Mouse (Mus musculus) olfactory bulb, adult 2 months (tissue): ENCODE measurements around the gene Gm20695. TPM values are rescaled to one million over a fixed set of nuclear protein-coding genes. Genes with fewer than 3 reads are reported as not detected.
A peak's percentile ranks its signal among the peaks of the same experiment; 100 is the strongest.

Experiments
- H3K27ac ChIP-seq: fragments of 200-500 bp; 2 replicates; pipeline ENCODE4 v1.5.1; 2012; ENCODE audit warnings: low read depth, low read length; ENCODE audit not compliant: insufficient read depth
- H3K4me1 ChIP-seq: fragments of 200-500 bp; 2 replicates; pipeline ENCODE4 v1.6.1; 2012; ENCODE audit warnings: low read length; ENCODE audit not compliant: control insufficient read depth, insufficient read depth
- H3K4me3 ChIP-seq: fragments of 200-500 bp; 2 replicates; pipeline ENCODE4 v1.5.1; 2012; ENCODE audit warnings: mild to moderate bottlenecking, low read depth, low read length, moderate library complexity; ENCODE audit not compliant: insufficient read depth
- CTCF ChIP-seq: fragments of 200-500 bp; IDR thresholded peaks from 2 replicates; pipeline ENCODE4 v1.5.1; 2012; ENCODE audit warnings: low read depth, mild to moderate bottlenecking, low read length, moderate library complexity; ENCODE audit not compliant: insufficient read depth
- POLR2A ChIP-seq: fragments of 200-500 bp; IDR thresholded peaks from 2 replicates; pipeline ENCODE4 v1.6.1; 2012; ENCODE audit warnings: mild to moderate bottlenecking, low read depth, low read length, moderate library complexity; ENCODE audit not compliant: insufficient read depth
- WGBS: fragments of 180-500 bp; shearing (Covaris S2); methylation state at CpG from one replicate; pipeline ENCODE4 v1.1.7; 2018; 5-methylcytosine and 5-hydroxymethylcytosine counted together
- polyA plus RNA-seq: library from polyadenylated mRNA; stranded (reverse); fragments of >200 nt; gene quantifications from 2 replicates; pipeline ENCODE4 v1.2.4, GENCODE M21; 2012; ENCODE audit warnings: low replicate concordance; ENCODE audit not compliant: missing spikeins, insufficient read depth, insufficient read length

Gene Gm20695
- polyA plus RNA-seq, 1 experiment, result not detected

DNA sequence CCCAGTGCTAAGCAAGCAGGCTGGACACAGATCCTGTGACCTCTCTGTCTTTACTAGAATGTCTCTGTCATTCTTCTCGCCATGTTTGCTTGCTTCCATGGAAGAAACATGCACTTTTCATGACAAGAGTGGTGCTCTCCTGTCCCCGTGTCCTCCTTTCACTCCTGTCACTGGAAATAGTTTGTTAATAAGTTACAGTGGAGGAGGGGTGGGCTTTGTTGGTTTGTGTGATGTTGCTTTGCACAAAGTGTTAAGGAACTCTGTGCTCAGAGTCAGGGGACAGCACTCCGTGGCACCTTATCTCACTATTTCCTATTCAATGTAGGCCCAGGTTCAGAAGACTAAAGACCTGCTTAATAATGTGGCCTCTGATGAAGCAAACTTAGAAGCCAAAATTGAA, 39.1 kb downstream of the Gm20695 start:
- H3K4me1 ChIP-seq, result no peaks in the 10 kb centered on the region
- no peak overlapping the region for H3K4me3 ChIP-seq
- WGBS, result 89% methylated on average over 3 of the region's 3 CpGs
- TF ChIP-seq CTCF (no peak), POLR2A (no peak)
- no peak overlapping the region for H3K27ac ChIP-seq

GRCm38 (mm10) chr16:3923966-3924365, 39.5 kb downstream of the Gm20695 start:
- H3K27ac ChIP-seq, result no peak overlapping the region
- no peak overlapping the region for H3K4me3 ChIP-seq
- WGBS, result 82% methylated on average over 4 of the region's 4 CpGs
- H3K4me1 ChIP-seq, result no peaks in the 10 kb centered on the region
- TF ChIP-seq CTCF (no peak), POLR2A (no peak)

GRCm38 (mm10) chr16:3928582-3928981, 44.1 kb downstream of the Gm20695 start:
- 80% methylated on average over 1 of the region's 1 CpGs for WGBS
- H3K4me1 ChIP-seq, result no peaks in the 10 kb centered on the region
- no peak for TF ChIP-seq CTCF
- no peak for TF ChIP-seq POLR2A
- H3K27ac ChIP-seq, result no peak overlapping the region
- no peak overlapping the region for H3K4me3 ChIP-seq

DNA sequence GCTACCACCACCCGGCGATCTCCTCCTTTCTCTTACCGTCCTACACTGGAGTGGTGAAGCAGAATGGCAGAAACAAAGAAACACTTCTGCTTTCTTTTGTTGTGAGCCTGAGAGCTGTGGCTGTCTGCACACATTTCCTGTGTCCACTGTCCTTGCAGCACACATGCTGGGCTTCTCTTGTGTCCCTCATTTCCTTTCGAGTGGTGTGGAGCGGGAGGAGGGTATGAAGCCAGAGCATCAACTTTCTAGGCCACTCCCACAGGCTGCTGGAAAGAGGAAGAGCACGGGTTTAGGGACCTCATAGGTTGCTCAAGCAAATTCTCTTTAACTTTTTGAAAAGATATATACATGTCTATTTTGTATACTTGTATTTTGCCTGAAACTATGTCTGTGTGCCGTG, 44.7 kb downstream of the Gm20695 start:
- Histone ChIP-seq H3K4me1 (no peaks in the 10 kb centered on the region), H3K27ac (no peak overlapping the region), H3K4me3 (no peak overlapping the region)
- TF ChIP-seq POLR2A (no peak), CTCF (no peak)
- WGBS, result 74% methylated on average over 7 of the region's 7 CpGs

DNA sequence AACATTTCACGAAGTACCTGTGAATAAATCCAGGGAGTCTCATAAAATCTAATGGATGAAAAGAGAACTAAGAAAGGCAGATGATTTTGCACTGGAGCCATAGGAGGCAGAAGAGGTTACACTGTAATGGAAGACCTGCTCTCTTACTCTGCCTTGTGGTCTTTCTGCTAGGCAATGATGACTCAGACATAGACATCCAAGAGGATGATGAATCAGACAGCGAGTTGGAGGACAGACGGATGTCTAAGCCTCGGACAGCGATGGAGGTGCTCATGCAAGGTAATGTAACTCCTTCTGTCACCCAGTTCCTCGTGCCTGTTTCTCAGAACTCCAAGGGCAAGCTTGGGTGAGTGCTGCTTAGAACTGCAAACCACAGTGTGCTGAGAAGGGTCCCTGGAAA, 49.1 kb downstream of the Gm20695 start:
- no peak overlapping the region for H3K4me3 ChIP-seq
- H3K4me1 ChIP-seq, result no peaks in the 10 kb centered on the region
- WGBS, result 95% methylated on average over 6 of the region's 6 CpGs
- TF ChIP-seq POLR2A (no peak), CTCF (no peak)
- no peak overlapping the region for H3K27ac ChIP-seq

DNA sequence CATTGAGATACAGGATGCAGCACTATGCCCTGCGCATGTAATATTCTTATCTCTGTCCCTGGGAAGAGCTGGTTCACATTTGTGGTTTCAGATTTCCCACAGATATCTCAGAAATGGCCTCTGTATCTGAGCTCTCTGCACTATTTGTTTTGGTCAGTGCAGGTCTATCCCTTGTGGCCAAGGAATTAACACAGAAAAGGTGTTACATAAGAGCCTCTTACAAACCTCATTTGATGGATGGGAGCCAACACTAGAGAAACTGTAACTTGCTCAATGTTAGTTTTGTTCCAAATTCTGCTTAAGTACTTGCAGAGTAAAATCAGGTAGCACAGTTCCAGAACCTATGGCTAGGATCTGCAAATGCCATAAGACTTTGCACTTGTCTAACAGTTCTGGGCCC, 49.6 kb downstream of the Gm20695 start:
- Histone ChIP-seq H3K4me1 (no peaks in the 10 kb centered on the region), H3K4me3 (no peak overlapping the region), H3K27ac (no peak overlapping the region)
- 98% methylated on average over 1 of the region's 1 CpGs for WGBS
- TF ChIP-seq CTCF, result no peak

GRCm38 (mm10) chr16:3934701-3935100, 50.3 kb downstream of the Gm20695 start:
- Histone ChIP-seq H3K4me1 (no peaks in the 10 kb centered on the region), H3K4me3 (no peak overlapping the region), H3K27ac (no peak overlapping the region)
- WGBS, result 92% methylated on average over 4 of the region's 4 CpGs
- no peak for TF ChIP-seq POLR2A
- no peak for TF ChIP-seq CTCF

GRCm38 (mm10) chr16:3951141-3951540, 66.7 kb downstream of the Gm20695 start:
- no peak for TF ChIP-seq POLR2A
- no peak overlapping the region for H3K4me3 ChIP-seq
- 100% methylated on average over 1 of the region's 1 CpGs for WGBS
- no peak overlapping the region for H3K27ac ChIP-seq
- peaks cover 2% of the 10 kb centered on the region; the same call in 1 of the 2 replicates for H3K4me1 ChIP-seq

DNA sequence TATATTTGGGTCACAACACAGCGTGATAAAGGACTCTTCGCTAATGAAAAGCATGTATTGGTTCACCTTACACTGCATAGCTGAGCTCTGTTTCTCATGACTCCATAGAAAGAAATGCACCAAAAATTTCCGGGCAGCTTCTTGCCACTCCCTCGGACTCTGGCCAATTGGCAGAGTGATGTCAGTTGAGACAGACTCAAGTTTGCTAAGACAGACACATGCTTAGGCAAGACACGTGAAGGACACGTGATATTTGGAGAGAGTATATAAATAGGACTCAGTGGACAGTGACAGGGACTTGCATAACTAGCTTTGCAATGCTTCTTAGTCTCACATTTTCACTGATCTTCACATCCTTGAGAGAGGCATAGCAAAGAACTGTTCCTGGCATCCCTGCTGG, 71.9 kb downstream of the Gm20695 start:
- Histone ChIP-seq H3K27ac (no peak overlapping the region), H3K4me3 (no peak overlapping the region), H3K4me1 (no peaks in the 10 kb centered on the region)
- 82% methylated on average over 6 of the region's 6 CpGs for WGBS
- TF ChIP-seq CTCF (no peak), POLR2A (no peak)

GRCm38 (mm10) chr16:3959261-3959660, 74.8 kb downstream of the Gm20695 start:
- 45% methylated on average over 2 of the region's 2 CpGs for WGBS
- no peak overlapping the region for H3K4me3 ChIP-seq
- H3K27ac ChIP-seq, result peak overlapping the region; percentile 56; the same call in 1 of the 2 replicates
- no peaks in the 10 kb centered on the region for H3K4me1 ChIP-seq
- TF ChIP-seq CTCF, result no peak
- TF ChIP-seq POLR2A, result no peak

GRCm38 (mm10) chr16:3964990-3965389, 80.5 kb downstream of the Gm20695 start:
- 80% methylated on average over 10 of the region's 10 CpGs for WGBS
- Histone ChIP-seq H3K4me1 (peaks cover 3% of the 10 kb centered on the region; the same call in 1 of the 2 replicates), H3K27ac (no peak overlapping the region), H3K4me3 (no peak overlapping the region)
- no peak for TF ChIP-seq CTCF
- TF ChIP-seq POLR2A, result no peak
